Mouse (Mus musculus) cerebellum, adult 11 months (tissue): ENCODE measurements at regions not wholly inside any gene's neighbourhood (a gene's known extent, or its start where the extent isn't known, plus 50 kb on each side); places are given as distances from the start of the nearest gene placed in this dataset.
A peak's percentile ranks its signal among the peaks of the same experiment; 100 is the strongest.
"Not testable (repeated sequence)": the region's sequence is repeated elsewhere in the genome, so short reads cannot be mapped to it uniquely, and the experiment has no call there.

Experiments used
- DNase-seq: peaks from one replicate; pipeline ENCODE4 v3.0.0; 2022

GRCm38 (mm10) chr4:67378632-67379031, 551.2 kb downstream of the Tlr4 start:
- no peak for DNase-seq

- DNase-seq: no peak
These were observed 560.5 kb downstream of the Tlr4 start for GRCm38 (mm10) chr4:67387834-67388233.

GRCm38 (mm10) chr4:67402977-67403376, 575.6 kb downstream of the Tlr4 start:
- DNase-seq: no peak

- no peak for DNase-seq
These were observed 596.7 kb downstream of the Tlr4 start for GRCm38 (mm10) chr4:67424064-67424463.

GRCm38 (mm10) chr4:67425712-67426111, 598.3 kb downstream of the Tlr4 start:
- no peak for DNase-seq

- no peak for DNase-seq
These were observed 620.5 kb downstream of the Tlr4 start for GRCm38 (mm10) chr4:67447835-67448234.

GRCm38 (mm10) chr4:67459871-67460270, 632.5 kb downstream of the Tlr4 start:
- not testable (repeated sequence) for DNase-seq

GRCm38 (mm10) chr4:67473034-67473433, 645.6 kb downstream of the Tlr4 start:
- DNase-seq: no peak

- peak; percentile 63 for DNase-seq
These were observed 650.0 kb downstream of the Tlr4 start for GRCm38 (mm10) chr4:67477264-67477845.

GRCm38 (mm10) chr4:67478081-67478480, 650.7 kb downstream of the Tlr4 start:
- DNase-seq: peak; percentile 23

GRCm38 (mm10) chr4:67522235-67522634, 694.9 kb downstream of the Tlr4 start:
- DNase-seq: peak; percentile 94

- no peak for DNase-seq
These were observed 695.8 kb downstream of the Tlr4 start for GRCm38 (mm10) chr4:67523158-67523557.

- DNase-seq: no peak
These were observed 702.2 kb downstream of the Tlr4 start for GRCm38 (mm10) chr4:67529586-67529985.

- no peak for DNase-seq
These were observed 712.1 kb downstream of the Tlr4 start for GRCm38 (mm10) chr4:67539466-67539865.

- DNase-seq: no peak
These were observed 718.6 kb downstream of the Tlr4 start for GRCm38 (mm10) chr4:67546013-67546412.

- peak; percentile 77 for DNase-seq
These were observed 720.6 kb downstream of the Tlr4 start for GRCm38 (mm10) chr4:67547957-67548356.

GRCm38 (mm10) chr4:67553511-67553910, 726.1 kb downstream of the Tlr4 start:
- DNase-seq: no peak

GRCm38 (mm10) chr4:67574816-67575215, 747.4 kb downstream of the Tlr4 start:
- DNase-seq: no peak

GRCm38 (mm10) chr4:67589501-67589900, 762.1 kb downstream of the Tlr4 start:
- no peak for DNase-seq

- DNase-seq: peak; percentile 91
These were observed 762.8 kb downstream of the Tlr4 start for GRCm38 (mm10) chr4:67589976-67590727.

- DNase-seq: no peak
These were observed 779.8 kb downstream of the Tlr4 start for GRCm38 (mm10) chr4:67607166-67607565.

GRCm38 (mm10) chr4:67614486-67615067, 787.2 kb downstream of the Tlr4 start:
- DNase-seq: no peak

- DNase-seq: no peak
These were observed 799.3 kb downstream of the Tlr4 start for GRCm38 (mm10) chr4:67626641-67627040.

- DNase-seq: peak; percentile 37
These were observed 818.7 kb downstream of the Tlr4 start for GRCm38 (mm10) chr4:67646090-67646489.
